Mouse (Mus musculus) Patski (cell line): Measurements from ENCODE around the gene Trim26. TPM values are rescaled to one million over a fixed set of nuclear protein-coding genes. Genes with fewer than 3 reads are reported as not detected.

Source experiments
- ATAC-seq: fragments of 100-300 bp; one replicate; pipeline ENCODE4 v1.8.0; 2021
- CTCF ChIA-PET: fragments of 350-600 bp; sonication (Branson Sonifier 250); formaldehyde crosslinking; loops from one replicate; lab custom pipeline; 2022; ENCODE audit warnings: inconsistent platforms; lab: Charles Lee
- POLR2A ChIA-PET: fragments of 350-600 bp; sonication (Branson Sonifier 250); formaldehyde crosslinking; loops from one replicate; lab custom pipeline; 2022; ENCODE audit warnings: antibody characterized with exemption, inconsistent platforms; lab: Charles Lee
- DNase-seq: peaks from one replicate; pipeline ENCODE4 v3.0.0-alpha.2; 2011; ENCODE audit warnings: low read depth, low spot score
- H3K27me3 ChIP-seq: fragments of 371-371 bp; one replicate; pipeline ENCODE4 v1.5.1; 2021
- CTCF ChIP-seq: fragments of 100-300 bp; IDR thresholded peaks from one replicate; pipeline ENCODE4 v1.5.1; 2021
- in situ Hi-C: fragments of 300-500 bp; cut with MboI; formaldehyde crosslinking; loops from 3 replicates; pipeline ENCODE4 v1.11.1; 2018; ENCODE audit warnings: low pct_unique_long_range_greater_than_20kb, mixed read lengths
- polyA plus RNA-seq: library from polyadenylated mRNA; unstranded; gene quantifications from one replicate; pipeline ENCODE4 v1.2.3, GENCODE M21; 2021

The Trim26 gene
- polyA plus RNA-seq, 1 experiment from 2014 or later = 38.9 TPM

GRCm38 (mm10) chr17:36848911-36849310, 12.0 kb downstream of the Trim26 start:
- CTCF ChIA-PET = no interaction called here
- ATAC-seq (no peak), DNase-seq (no peak)
- no peaks in the 10 kb centered on the region for H3K27me3 ChIP-seq
- POLR2A ChIA-PET = no interaction called here
- in situ Hi-C loops = no loop called here
- no peak for TF ChIP-seq CTCF

- DNase-seq = no peak
- in situ Hi-C loops = no loop called here
- CTCF ChIA-PET = no interaction called here
- no peak for ATAC-seq
- no peak for TF ChIP-seq CTCF
- POLR2A ChIA-PET = no interaction called here
- no peaks in the 10 kb centered on the region for H3K27me3 ChIP-seq
Measured at GRCm38 (mm10) chr17:36849992-36850391, 13.1 kb downstream of the Trim26 start.

- in situ Hi-C loops = no loop called here
- TF ChIP-seq CTCF = no peak
- POLR2A ChIA-PET = interaction anchor here (0.5 kb wide), 1 partner anchor 69 kb away, joined by 3 read pairs; no protein-coding TSS in a partner anchor
- CTCF ChIA-PET = interaction anchor here (1.2 to 1.5 kb wide), 2 partner anchors 8 to 15 kb away, joined by 3 read pairs; no protein-coding TSS in a partner anchor
- no peak for ATAC-seq
- DNase-seq = no peak
- no peaks in the 10 kb centered on the region for H3K27me3 ChIP-seq
Measured at GRCm38 (mm10) chr17:36851200-36851599, 14.3 kb downstream of the Trim26 start.

GRCm38 (mm10) chr17:36851627-36852026, 14.7 kb downstream of the Trim26 start:
- ChIA-PET POLR2A (no interaction called here), CTCF (interaction anchor here (1.2 to 2.1 kb wide), 4 partner anchors 8 to 28 kb away, joined by 3 to 7 read pairs (median 3); partner anchors contain the start of gene Trim26)
- H3K27me3 ChIP-seq = no peaks in the 10 kb centered on the region
- DNase-seq = no peak
- in situ Hi-C loops = no loop called here
- ATAC-seq = no peak
- TF ChIP-seq CTCF = no peak

GRCm38 (mm10) chr17:36855484-36855883, 18.6 kb downstream of the Trim26 start:
- CTCF ChIA-PET = interaction anchor here (0.8 to 1.3 kb wide), 2 partner anchors 10 to 37 kb away, joined by 3 read pairs; no protein-coding TSS in a partner anchor
- ATAC-seq = no peak
- POLR2A ChIA-PET = no interaction called here
- in situ Hi-C loops = no loop called here
- no peak for DNase-seq
- TF ChIP-seq CTCF = no peak
- no peaks in the 10 kb centered on the region for H3K27me3 ChIP-seq

GRCm38 (mm10) chr17:36856236-36856635, 19.3 kb downstream of the Trim26 start:
- ATAC-seq (no peak), DNase-seq (no peak)
- no peaks in the 10 kb centered on the region for H3K27me3 ChIP-seq
- TF ChIP-seq CTCF = no peak
- CTCF ChIA-PET = interaction anchor here (0.8 kb wide), 1 partner anchor 9 kb away, joined by 3 read pairs; no protein-coding TSS in a partner anchor
- POLR2A ChIA-PET = no interaction called here
- in situ Hi-C loops = no loop called here

- ATAC-seq (no peak), DNase-seq (no peak)
- POLR2A ChIA-PET = no interaction called here
- CTCF ChIA-PET = no interaction called here
- no peak for TF ChIP-seq CTCF
- in situ Hi-C loops = no loop called here
- H3K27me3 ChIP-seq = no peaks in the 10 kb centered on the region
Measured at GRCm38 (mm10) chr17:36858181-36858580, 21.2 kb downstream of the Trim26 start.

- ChIA-PET CTCF (interaction anchor here (1.2 to 1.5 kb wide), 3 partner anchors 31 to 38 kb away, joined by 3 to 5 read pairs (median 3); no protein-coding TSS in a partner anchor), POLR2A (no interaction called here)
- DNase-seq (no peak), ATAC-seq (no peak)
- no peaks in the 10 kb centered on the region for H3K27me3 ChIP-seq
- no peak for TF ChIP-seq CTCF
- in situ Hi-C loops = no loop called here
Measured at GRCm38 (mm10) chr17:36861680-36862079, 24.7 kb downstream of the Trim26 start.

- in situ Hi-C loops = no loop called here
- TF ChIP-seq CTCF = no peak
- H3K27me3 ChIP-seq = peaks cover 4% of the 10 kb centered on the region
- ChIA-PET CTCF (interaction anchor here (0.6 to 1.6 kb wide), 2 partner anchors 25 to 38 kb away, joined by 3 to 5 read pairs; no protein-coding TSS in a partner anchor), POLR2A (no interaction called here)
- DNase-seq (no peak), ATAC-seq (peak; percentile 7)
Measured at GRCm38 (mm10) chr17:36866719-36867527, 30.0 kb downstream of the Trim26 start, which contains the start of gene Trim15. Gene Trim15 (minus strand): TSS chr17:36867210.

- DNase-seq = no peak
- ChIA-PET CTCF (interaction anchor here (1.1 kb wide), 1 partner anchor 13 kb away, joined by 3 read pairs; no protein-coding TSS in a partner anchor), POLR2A (interaction anchor here (0.6 kb wide), 1 partner anchor 176 kb away, joined by 3 read pairs; no protein-coding TSS in a partner anchor)
- in situ Hi-C loops = no loop called here
- no peak for ATAC-seq
- no peak for TF ChIP-seq CTCF
- H3K27me3 ChIP-seq = peaks cover 4% of the 10 kb centered on the region
Measured at GRCm38 (mm10) chr17:36868836-36869235, 31.9 kb downstream of the Trim26 start.
